Mouse (Mus musculus) liver, adult (tissue): ENCODE measurements around the gene Pygb.

Source experiments
- GATA4 ChIP-seq: IDR thresholded peaks from 2 replicates; pipeline ENCODE4 v1.6.1; 2014; ENCODE audit warnings: mild to moderate bottlenecking, low read length; ENCODE audit not compliant: insufficient replicate concordance

Pygb gene

GRCm38 (mm10) chr2:150826426-150826825 lies 39.9 kb downstream of the Pygb start:
- no peak for TF ChIP-seq GATA4

- TF ChIP-seq GATA4 = no peak
These were observed 41.6 kb downstream of the Pygb start for GRCm38 (mm10) chr2:150828164-150828563.

GRCm38 (mm10) chr2:150828654-150829053 lies 42.1 kb downstream of the Pygb start:
- TF ChIP-seq GATA4 = no peak

- no peak for TF ChIP-seq GATA4
These were observed 43.5 kb downstream of the Pygb start for GRCm38 (mm10) chr2:150830011-150830410.

- TF ChIP-seq GATA4 = no peak
These were observed 44.4 kb downstream of the Pygb start for GRCm38 (mm10) chr2:150830911-150831441.

GRCm38 (mm10) chr2:150832029-150832428 lies 45.5 kb downstream of the Pygb start:
- no peak for TF ChIP-seq GATA4

GRCm38 (mm10) chr2:150834616-150835015 lies 48.1 kb downstream of the Pygb start:
- no peak for TF ChIP-seq GATA4

GRCm38 (mm10) chr2:150835975-150836374 lies 49.4 kb downstream of the Pygb start:
- no peak for TF ChIP-seq GATA4

- TF ChIP-seq GATA4 = no peak
These were observed 50.4 kb downstream of the Pygb start for GRCm38 (mm10) chr2:150836906-150837305.

GRCm38 (mm10) chr2:150837781-150838180 lies 51.2 kb downstream of the Pygb start:
- TF ChIP-seq GATA4 = no peak

- TF ChIP-seq GATA4 = no peak
These were observed 53.3 kb downstream of the Pygb start for GRCm38 (mm10) chr2:150839686-150840471.

- TF ChIP-seq GATA4 = no peak
These were observed 54.6 kb downstream of the Pygb start for GRCm38 (mm10) chr2:150841109-150841508.

- TF ChIP-seq GATA4 = no peak
These were observed 55.5 kb downstream of the Pygb start for GRCm38 (mm10) chr2:150842049-150842461.

- TF ChIP-seq GATA4 = no peak
These were observed 58.3 kb downstream of the Pygb start for GRCm38 (mm10) chr2:150844798-150845197.

GRCm38 (mm10) chr2:150847436-150847995 lies 61.0 kb downstream of the Pygb start:
- no peak for TF ChIP-seq GATA4

- TF ChIP-seq GATA4 = no peak
These were observed 64.7 kb downstream of the Pygb start for GRCm38 (mm10) chr2:150851251-150851650.
